Comparison of ENCODE assay signal across 18 mouse cellular contexts in genomic region chr16:36926514-36927447, GRCm38 (mm10).
"Had no signal": no experiment of that assay in that cellular context is flagged by ENCODE, and none has a peak within 500 bp of the region (broad histone marks: within the 10 kb centered on the region; RNA-seq: fewer than 3 reads in every experiment).

No protein-coding gene starts in this region.

- H3K4me1 ChIP-seq: kidney, embryonic 15.5 days; limb, embryonic 13.5 days; liver, embryonic 12.5 days; liver, embryonic 15.5 days; lung, embryonic 15.5 days; midbrain, embryonic 10.5 days; midbrain, embryonic 13.5 days; neural tube, embryonic 13.5 days had no signal

- ATAC-seq: liver, embryonic 12.5 days; midbrain, embryonic 13.5 days; midbrain, embryonic 16.5 days had no signal

- H3K27me3 ChIP-seq: kidney, embryonic 15.5 days; limb, embryonic 13.5 days; liver, embryonic 12.5 days; liver, embryonic 15.5 days; lung, embryonic 15.5 days; megakaryocyte, embryonic 14.5 days; midbrain, embryonic 13.5 days; neural tube, embryonic 13.5 days had no signal

- DNase-seq: kidney, adult 8-10 months; kidney, postnatal 10 days; kidney, postnatal 36 days; liver; retina, postnatal 1 day; right cerebral cortex, postnatal 25 days had no signal

- H3K4me3 ChIP-seq: kidney, embryonic 15.5 days; limb, embryonic 10.5 days; limb, embryonic 13.5 days; liver, embryonic 12.5 days; liver, embryonic 15.5 days; lung, embryonic 15.5 days; megakaryocyte, embryonic 14.5 days; midbrain, embryonic 10.5 days; midbrain, embryonic 13.5 days; myocyte; neural tube, embryonic 13.5 days had no signal

- H3K27ac ChIP-seq: kidney, embryonic 15.5 days; limb, embryonic 10.5 days; limb, embryonic 13.5 days; liver, embryonic 15.5 days; lung, embryonic 15.5 days; midbrain, embryonic 10.5 days; midbrain, embryonic 13.5 days; neural tube, embryonic 13.5 days had no signal
